Mouse (Mus musculus): ENCODE results near the gene Tex261. TPM values are rescaled to one million over a fixed set of nuclear protein-coding genes. Genes with fewer than 3 reads are reported as not detected.

Gene Tex261
- polyA plus RNA-seq, 1 experiment from 2014 or later, result 77.3 TPM

DNA sequence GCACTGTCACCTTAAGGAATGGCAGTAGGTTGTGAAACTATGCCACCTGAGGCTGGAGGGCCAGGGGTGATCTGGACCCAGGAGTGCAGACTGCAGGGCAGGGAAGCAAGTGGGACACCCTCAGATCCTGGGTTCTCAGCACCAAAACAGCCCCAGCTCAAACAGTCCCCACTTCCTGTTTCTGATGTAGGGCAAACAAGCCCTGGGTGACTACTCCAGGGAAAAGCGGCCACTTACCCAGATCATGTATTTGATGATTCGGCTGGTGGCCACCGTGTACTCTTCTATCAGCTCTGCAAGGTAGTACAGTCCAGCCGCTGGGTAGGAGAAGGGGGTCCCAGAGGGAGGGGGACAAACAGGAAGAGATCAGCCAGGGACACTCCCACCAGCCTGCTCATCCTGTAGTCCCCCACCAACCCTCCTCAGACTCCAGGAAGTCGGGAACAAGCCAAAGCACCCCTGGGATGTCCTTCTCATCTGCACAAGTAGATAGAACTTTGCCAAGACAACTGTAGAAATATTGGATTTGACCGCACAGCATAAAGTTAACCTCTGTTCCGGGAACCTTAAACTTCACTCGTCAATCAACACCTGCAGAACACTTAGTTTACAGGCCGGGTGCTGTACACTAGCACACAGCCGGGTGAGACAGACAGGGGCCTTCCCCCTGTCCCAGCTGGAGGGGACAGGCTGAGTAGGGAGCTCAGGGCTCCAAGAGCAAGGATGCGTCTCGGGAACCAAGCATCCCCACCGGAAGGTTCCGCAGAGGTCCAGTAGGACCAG lies 641 bp downstream of the Tex261 start:
- peak overlapping the region; percentile 94 for H3K4me2 ChIP-seq
- peak overlapping the region; percentile 96 for H3K9ac ChIP-seq (ENCODE audit: low read depth, low read length)
- no peaks in the 10 kb centered on the region for H3K27me3 ChIP-seq (replicated peaks; ENCODE audit: control insufficient read depth, insufficient read depth, low read length)
- H3K36me3 ChIP-seq (ENCODE audit: control insufficient read depth, insufficient read depth, low read length), result peaks cover 17% of the 10 kb centered on the region
- H3K4me3 ChIP-seq (ENCODE audit: low read depth, low read length), result peak overlapping the region; percentile 95
- ATAC-seq (replicated peaks; ENCODE audit: low FRiP score), result peak; percentile 50
- H3K4me1 ChIP-seq (replicated peaks; ENCODE audit: control insufficient read depth, insufficient read depth, low read length), result peaks cover 12% of the 10 kb centered on the region
- peak overlapping the region; percentile 86 for H3K27ac ChIP-seq (ENCODE audit: low read depth, low read length)
- peak; percentile 58 for DNase-seq (ENCODE audit: low spot score)
- WGBS, result 1% methylated on average over 14 of the region's 14 CpGs
- no peaks in the 10 kb centered on the region for H3K9me3 ChIP-seq (ENCODE audit: control insufficient read depth, low read length)

DNA sequence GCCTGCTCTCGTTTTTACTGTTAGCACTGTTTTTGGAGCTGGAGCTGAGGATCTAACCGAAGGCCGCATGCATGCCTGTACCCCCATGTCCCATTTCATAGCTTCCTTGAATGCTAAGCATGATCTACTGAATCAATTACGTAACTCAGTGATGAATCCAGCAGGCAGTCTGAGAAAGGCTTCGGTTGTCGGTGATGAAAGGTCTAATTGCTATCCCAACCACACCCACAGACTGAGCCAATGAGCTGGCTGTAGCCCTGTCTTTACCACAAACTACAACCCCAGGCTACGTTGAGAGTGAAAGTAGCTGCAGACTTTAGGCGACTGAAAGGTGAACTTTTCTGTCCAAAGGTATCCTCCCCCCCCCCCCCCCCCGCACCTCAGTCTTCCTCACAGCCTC lies 1.5 kb downstream of the Tex261 start:
- Histone ChIP-seq H3K4me2 (peak overlapping the region; percentile 94), H3K9me3 (ENCODE audit: control insufficient read depth, low read length) (no peaks in the 10 kb centered on the region), H3K36me3 (ENCODE audit: control insufficient read depth, insufficient read depth, low read length) (peaks cover 20% of the 10 kb centered on the region), H3K4me3 (ENCODE audit: low read depth, low read length) (peak overlapping the region; percentile 95), H3K9ac (ENCODE audit: low read depth, low read length) (peak overlapping the region; percentile 96; the same call in 1 of the 2 replicates), H3K4me1 (replicated peaks; ENCODE audit: control insufficient read depth, insufficient read depth, low read length) (peaks cover 12% of the 10 kb centered on the region), H3K27me3 (replicated peaks; ENCODE audit: control insufficient read depth, insufficient read depth, low read length) (no peaks in the 10 kb centered on the region), H3K27ac (ENCODE audit: low read depth, low read length) (no peak overlapping the region)
- ATAC-seq (replicated peaks; ENCODE audit: low FRiP score), result no peak
- no peak for DNase-seq (ENCODE audit: low spot score)
- 69% methylated on average over 8 of the region's 9 CpGs for WGBS

DNA sequence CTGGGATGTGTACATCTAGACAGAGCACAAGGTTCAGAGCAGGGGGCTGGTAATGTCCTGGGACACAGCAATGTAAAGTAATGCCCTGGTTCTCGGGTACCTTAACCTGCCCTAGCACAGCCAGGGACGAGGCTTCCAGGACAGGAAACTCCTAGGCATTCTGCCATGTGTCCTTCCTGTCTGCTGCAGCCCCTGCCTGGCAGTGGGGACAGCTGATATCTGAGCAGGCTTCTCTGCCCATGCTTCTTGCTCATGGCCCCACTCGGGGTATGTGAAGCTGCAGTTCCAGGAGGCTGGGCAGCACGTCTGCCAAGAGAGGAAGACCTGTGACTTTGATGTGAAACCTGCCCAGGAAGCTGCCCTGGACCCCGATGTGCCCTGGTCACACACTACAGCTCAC lies 7.1 kb downstream of the Tex261 start:
- no peak overlapping the region for H3K9ac ChIP-seq (ENCODE audit: low read depth, low read length)
- peaks cover 21% of the 10 kb centered on the region for H3K36me3 ChIP-seq (ENCODE audit: control insufficient read depth, insufficient read depth, low read length)
- ATAC-seq (replicated peaks; ENCODE audit: low FRiP score) (no peak), DNase-seq (ENCODE audit: low spot score) (no peak)
- H3K27ac ChIP-seq (ENCODE audit: low read depth, low read length), result no peak overlapping the region
- no peaks in the 10 kb centered on the region for H3K4me1 ChIP-seq (replicated peaks; ENCODE audit: control insufficient read depth, insufficient read depth, low read length)
- H3K4me3 ChIP-seq (ENCODE audit: low read depth, low read length), result no peak overlapping the region
- no peaks in the 10 kb centered on the region for H3K9me3 ChIP-seq (ENCODE audit: control insufficient read depth, low read length)
- 85% methylated on average over 5 of the region's 5 CpGs for WGBS
- peaks cover 9% of the 10 kb centered on the region for H3K27me3 ChIP-seq (replicated peaks; ENCODE audit: control insufficient read depth, insufficient read depth, low read length)
- no peak overlapping the region for H3K4me2 ChIP-seq

DNA sequence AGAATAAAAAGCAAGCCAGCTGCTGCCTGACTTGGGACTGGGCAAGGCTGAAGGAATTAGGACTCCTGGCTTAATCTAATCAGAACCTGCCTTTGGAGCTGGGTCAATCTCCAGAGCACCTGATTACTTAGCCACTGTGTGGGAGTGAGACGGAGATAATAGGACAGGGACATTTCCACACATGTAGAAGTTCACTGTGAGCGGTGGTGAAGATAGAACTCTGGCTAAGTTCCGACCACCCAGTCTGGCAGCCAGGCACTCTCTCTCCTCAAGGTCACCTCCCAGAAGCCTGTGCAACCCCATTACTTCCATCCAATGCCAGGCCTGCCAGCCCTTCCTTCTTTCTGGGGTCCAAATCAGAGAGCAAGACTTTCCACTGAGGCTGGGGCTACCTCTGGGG lies 8.6 kb downstream of the Tex261 start:
- WGBS, result 63% methylated on average over 3 of the region's 3 CpGs
- DNase-seq (ENCODE audit: low spot score) (no peak), ATAC-seq (replicated peaks; ENCODE audit: low FRiP score) (no peak)
- H3K4me3 ChIP-seq (ENCODE audit: low read depth, low read length), result no peak overlapping the region
- H3K36me3 ChIP-seq (ENCODE audit: control insufficient read depth, insufficient read depth, low read length), result peaks cover 11% of the 10 kb centered on the region; the same call in 1 of the 2 replicates
- no peak overlapping the region for H3K4me2 ChIP-seq
- peaks cover 5% of the 10 kb centered on the region for H3K4me1 ChIP-seq (replicated peaks; ENCODE audit: control insufficient read depth, insufficient read depth, low read length)
- H3K27me3 ChIP-seq (replicated peaks; ENCODE audit: control insufficient read depth, insufficient read depth, low read length), result peaks cover 24% of the 10 kb centered on the region
- H3K9me3 ChIP-seq (ENCODE audit: control insufficient read depth, low read length), result no peaks in the 10 kb centered on the region
- no peak overlapping the region for H3K27ac ChIP-seq (ENCODE audit: low read depth, low read length)
- no peak overlapping the region for H3K9ac ChIP-seq (ENCODE audit: low read depth, low read length)

DNA sequence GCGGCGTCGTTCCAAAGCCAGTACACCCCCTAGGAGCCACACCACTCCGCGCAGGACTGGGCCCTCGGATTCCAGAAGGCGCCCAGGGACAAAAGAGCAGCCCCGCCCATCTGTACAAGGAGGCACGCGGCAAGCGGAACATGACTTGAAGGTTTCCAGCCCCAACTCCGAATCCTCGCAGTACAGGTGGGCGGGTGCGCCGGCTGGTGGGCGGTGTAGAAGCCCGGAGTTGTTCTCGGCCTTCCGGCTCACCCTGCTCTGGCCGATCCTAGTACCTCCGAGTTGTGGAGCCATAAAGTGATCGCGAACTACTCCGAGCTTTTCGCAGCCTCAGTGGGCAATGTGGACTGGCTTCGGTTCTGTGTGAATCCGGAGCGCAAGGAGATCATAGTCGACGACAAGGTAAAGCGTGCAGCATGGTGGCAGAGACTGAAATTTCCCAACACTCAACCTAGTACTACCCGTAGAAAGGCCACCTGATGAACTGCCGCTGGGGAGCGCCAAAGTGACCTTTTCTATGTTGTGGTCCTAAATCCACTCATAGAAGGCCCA lies 12.7 kb downstream of the Tex261 start:
- 3% methylated on average over 35 of the region's 35 CpGs for whole genome bisulfite sequencing
- Histone ChIP-seq H3K4me1 (replicated peaks; ENCODE audit: control insufficient read depth, insufficient read depth, low read length) (peaks cover 5% of the 10 kb centered on the region), H3K9me3 (ENCODE audit: control insufficient read depth, low read length) (no peaks in the 10 kb centered on the region), H3K36me3 (ENCODE audit: control insufficient read depth, insufficient read depth, low read length) (no peaks in the 10 kb centered on the region), H3K4me3 (ENCODE audit: low read depth, low read length) (peak overlapping the region; percentile 36; the same call in 1 of the 2 replicates), H3K9ac (ENCODE audit: low read depth, low read length) (peak overlapping the region; percentile 34; the same call in 1 of the 2 replicates), H3K4me2 (peak overlapping the region; percentile 71), H3K27me3 (replicated peaks; ENCODE audit: control insufficient read depth, insufficient read depth, low read length) (peaks cover 57% of the 10 kb centered on the region), H3K27ac (ENCODE audit: low read depth, low read length) (no peak overlapping the region)
- no peak for DNase-seq (ENCODE audit: low spot score)
- ATAC-seq (replicated peaks; ENCODE audit: low FRiP score), result peak; percentile 49; the same call in 1 of the 2 replicates

DNA sequence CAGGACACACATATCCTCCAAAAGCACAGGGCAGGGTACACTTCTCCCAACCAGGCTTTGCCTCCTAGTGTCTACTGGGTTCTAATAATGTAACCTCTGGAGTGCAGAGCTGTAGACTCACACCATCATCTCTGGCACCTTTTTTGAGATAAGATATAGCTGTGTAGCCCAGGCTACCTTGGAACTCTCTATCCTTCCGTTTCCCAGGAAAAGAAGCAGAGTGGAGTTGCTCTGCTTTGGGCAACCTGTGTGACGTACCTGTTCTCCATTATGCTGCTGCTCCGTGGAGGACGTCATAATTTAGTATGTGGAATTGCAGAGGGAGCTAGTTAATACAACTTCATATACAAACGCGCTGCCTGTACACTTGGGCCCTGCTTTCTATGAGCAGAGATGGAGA lies 13.3 kb downstream of the Tex261 start, which contains the start of gene Ankrd53:
Ankrd53 (plus strand) TSS at position 301 of the 400 bp plus-strand sequence.
- H3K36me3 ChIP-seq (ENCODE audit: control insufficient read depth, insufficient read depth, low read length), result no peaks in the 10 kb centered on the region
- peak within 1 kb of the TSS; percentile 71 for H3K4me2 ChIP-seq
- 29% methylated on average over 6 of the region's 6 CpGs for WGBS
- DNase-seq (ENCODE audit: low spot score) (no peak), ATAC-seq (replicated peaks; ENCODE audit: low FRiP score) (no peak)
- peaks cover 5% of the 10 kb centered on the region for H3K4me1 ChIP-seq (replicated peaks; ENCODE audit: control insufficient read depth, insufficient read depth, low read length)
- H3K27ac ChIP-seq (ENCODE audit: low read depth, low read length), result no peak within 1 kb of the TSS
- peak within 1 kb of the TSS; percentile 36; the same call in 1 of the 2 replicates for H3K4me3 ChIP-seq (ENCODE audit: low read depth, low read length)
- no peaks in the 10 kb centered on the region for H3K9me3 ChIP-seq (ENCODE audit: control insufficient read depth, low read length)
- peak within 1 kb of the TSS; percentile 34; the same call in 1 of the 2 replicates for H3K9ac ChIP-seq (ENCODE audit: low read depth, low read length)
- H3K27me3 ChIP-seq (replicated peaks; ENCODE audit: control insufficient read depth, insufficient read depth, low read length), result peaks cover 63% of the 10 kb centered on the region

DNA sequence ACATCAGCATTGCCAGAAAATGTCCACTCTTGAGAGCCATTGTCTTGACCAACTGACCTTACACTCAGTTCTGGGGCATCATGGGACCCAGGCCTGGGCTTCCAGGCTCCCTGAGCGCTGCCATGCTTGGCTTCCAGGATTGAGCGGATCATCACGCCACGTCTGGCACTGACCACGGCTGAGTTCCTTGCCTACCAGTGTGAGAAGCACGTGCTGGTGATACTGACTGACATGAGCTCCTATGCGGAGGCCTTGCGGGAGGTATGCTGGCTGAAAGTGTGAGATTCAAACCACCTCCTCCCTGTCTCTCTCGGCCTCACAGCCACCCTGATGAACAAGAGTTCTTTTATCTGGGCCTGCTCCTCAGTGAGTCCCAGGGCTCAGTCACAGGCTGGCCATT lies 19.6 kb downstream of the Tex261 start:
- DNase-seq (ENCODE audit: low spot score), result no peak
- no peaks in the 10 kb centered on the region for H3K36me3 ChIP-seq (ENCODE audit: control insufficient read depth, insufficient read depth, low read length)
- no peak overlapping the region for H3K27ac ChIP-seq (ENCODE audit: low read depth, low read length)
- H3K9ac ChIP-seq (ENCODE audit: low read depth, low read length), result no peak overlapping the region
- H3K4me3 ChIP-seq (ENCODE audit: low read depth, low read length), result no peak overlapping the region
- WGBS, result 69% methylated on average over 9 of the region's 9 CpGs
- ATAC-seq (replicated peaks; ENCODE audit: low FRiP score), result no peak
- no peaks in the 10 kb centered on the region for H3K4me1 ChIP-seq (replicated peaks; ENCODE audit: control insufficient read depth, insufficient read depth, low read length)
- H3K27me3 ChIP-seq (replicated peaks; ENCODE audit: control insufficient read depth, insufficient read depth, low read length), result peaks cover 69% of the 10 kb centered on the region
- no peaks in the 10 kb centered on the region for H3K9me3 ChIP-seq (ENCODE audit: control insufficient read depth, low read length)
- H3K4me2 ChIP-seq, result no peak overlapping the region

DNA sequence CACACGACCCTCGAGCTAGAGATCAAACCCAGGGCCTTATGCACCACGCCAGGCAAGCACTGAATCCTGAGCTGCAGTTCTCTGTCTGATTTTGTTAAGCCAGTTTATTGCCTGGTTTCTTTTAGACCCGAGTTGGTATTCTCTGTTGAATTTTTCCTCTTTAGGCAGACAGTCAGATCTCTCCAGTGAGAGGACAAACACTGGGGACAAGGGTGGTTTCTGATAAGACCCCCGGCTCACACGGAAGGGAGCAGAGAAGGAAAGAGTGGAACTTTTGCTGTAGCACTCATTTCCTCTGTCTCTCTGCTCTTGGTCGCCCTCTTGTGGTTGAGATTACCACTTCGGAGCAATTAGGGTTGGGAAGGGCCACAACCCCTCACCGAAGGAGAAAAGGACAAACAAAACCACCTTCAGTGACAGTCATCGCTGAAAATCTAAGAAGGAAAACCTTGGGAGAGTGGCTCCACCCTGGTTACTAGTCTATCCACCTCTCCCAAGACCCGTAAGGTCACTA lies 25.4 kb downstream of the Tex261 start:
- H3K27ac ChIP-seq (ENCODE audit: low read depth, low read length), result no peak overlapping the region
- H3K9ac ChIP-seq (ENCODE audit: low read depth, low read length), result no peak overlapping the region
- H3K27me3 ChIP-seq (replicated peaks; ENCODE audit: control insufficient read depth, insufficient read depth, low read length), result peaks cover 26% of the 10 kb centered on the region
- H3K4me2 ChIP-seq, result 0 out of 2 replicates have a peak overlapping the region, but pooled peaks have one; percentile 21
- H3K9me3 ChIP-seq (ENCODE audit: control insufficient read depth, low read length), result no peaks in the 10 kb centered on the region
- WGBS, result 9% methylated on average over 11 of the region's 11 CpGs
- H3K4me3 ChIP-seq (ENCODE audit: low read depth, low read length), result no peak overlapping the region
- no peaks in the 10 kb centered on the region for H3K36me3 ChIP-seq (ENCODE audit: control insufficient read depth, insufficient read depth, low read length)
- DNase-seq (ENCODE audit: low spot score) (peak; percentile 64), ATAC-seq (replicated peaks; ENCODE audit: low FRiP score) (0 out of 2 replicates have a peak, but pooled peaks have one; percentile 41)
- H3K4me1 ChIP-seq (replicated peaks; ENCODE audit: control insufficient read depth, insufficient read depth, low read length), result no peaks in the 10 kb centered on the region

All from liver, embryonic 11.5 days (tissue).